Mouse (Mus musculus) heart, adult 11 months (tissue): ENCODE measurements around the gene Ppp1r12b.

ENCODE experiments used
- DNase-seq: peaks from one replicate; pipeline ENCODE4 v3.0.0; 2022

Gene Ppp1r12b

GRCm38 (mm10) chr1:134713421-134713969 is 242.2 kb downstream of the Ppp1r12b start:
- no peak for DNase-seq

DNA sequence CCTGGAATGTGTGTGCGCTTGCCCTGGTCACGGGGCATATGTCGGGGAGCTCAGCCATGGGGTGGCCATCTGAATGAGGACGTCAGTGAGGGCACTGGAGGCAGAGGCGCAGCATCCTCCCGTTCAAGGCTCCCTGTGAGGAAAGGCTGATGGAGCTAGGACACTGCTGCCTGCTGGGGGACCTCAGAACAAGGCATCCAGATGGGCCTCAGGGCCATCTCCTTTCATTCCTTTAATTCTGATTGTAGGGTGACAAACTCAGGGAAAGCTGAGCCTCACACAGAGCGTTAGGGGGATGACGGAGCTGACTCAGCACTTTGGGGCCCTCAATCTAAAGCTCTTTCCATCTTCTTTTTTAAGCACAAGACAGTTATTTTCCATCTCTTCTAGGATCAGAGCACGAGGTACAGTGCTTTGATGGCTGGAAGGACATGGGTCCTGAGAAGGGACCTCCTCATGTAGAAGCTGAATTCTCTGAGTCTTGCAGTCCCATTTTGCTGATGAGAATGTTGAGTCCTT is 242.9 kb downstream of the Ppp1r12b start:
- DNase-seq = no peak

- DNase-seq = no peak
Observed at GRCm38 (mm10) chr1:134711653-134712052, 244.1 kb downstream of the Ppp1r12b start.

DNA sequence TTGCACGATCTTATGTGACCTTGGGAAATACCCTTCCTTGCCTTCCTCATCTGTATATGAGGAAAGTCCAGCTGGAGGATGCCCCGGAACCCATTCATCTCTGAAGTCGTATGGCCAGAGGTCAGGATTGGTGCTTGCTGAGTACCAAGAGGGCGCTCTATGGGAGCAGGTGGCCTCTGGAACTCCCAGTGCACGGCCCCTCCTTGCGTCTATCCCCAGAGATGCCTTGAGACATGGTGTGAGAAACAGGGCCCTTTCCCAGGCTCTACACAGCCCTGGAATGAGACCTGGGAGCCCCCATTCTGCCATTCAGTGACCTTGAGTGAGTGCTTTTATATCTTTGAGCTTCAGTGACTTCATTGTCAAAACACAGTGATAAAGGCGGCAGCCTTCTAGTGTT is 244.7 kb downstream of the Ppp1r12b start:
- no peak for DNase-seq

DNA sequence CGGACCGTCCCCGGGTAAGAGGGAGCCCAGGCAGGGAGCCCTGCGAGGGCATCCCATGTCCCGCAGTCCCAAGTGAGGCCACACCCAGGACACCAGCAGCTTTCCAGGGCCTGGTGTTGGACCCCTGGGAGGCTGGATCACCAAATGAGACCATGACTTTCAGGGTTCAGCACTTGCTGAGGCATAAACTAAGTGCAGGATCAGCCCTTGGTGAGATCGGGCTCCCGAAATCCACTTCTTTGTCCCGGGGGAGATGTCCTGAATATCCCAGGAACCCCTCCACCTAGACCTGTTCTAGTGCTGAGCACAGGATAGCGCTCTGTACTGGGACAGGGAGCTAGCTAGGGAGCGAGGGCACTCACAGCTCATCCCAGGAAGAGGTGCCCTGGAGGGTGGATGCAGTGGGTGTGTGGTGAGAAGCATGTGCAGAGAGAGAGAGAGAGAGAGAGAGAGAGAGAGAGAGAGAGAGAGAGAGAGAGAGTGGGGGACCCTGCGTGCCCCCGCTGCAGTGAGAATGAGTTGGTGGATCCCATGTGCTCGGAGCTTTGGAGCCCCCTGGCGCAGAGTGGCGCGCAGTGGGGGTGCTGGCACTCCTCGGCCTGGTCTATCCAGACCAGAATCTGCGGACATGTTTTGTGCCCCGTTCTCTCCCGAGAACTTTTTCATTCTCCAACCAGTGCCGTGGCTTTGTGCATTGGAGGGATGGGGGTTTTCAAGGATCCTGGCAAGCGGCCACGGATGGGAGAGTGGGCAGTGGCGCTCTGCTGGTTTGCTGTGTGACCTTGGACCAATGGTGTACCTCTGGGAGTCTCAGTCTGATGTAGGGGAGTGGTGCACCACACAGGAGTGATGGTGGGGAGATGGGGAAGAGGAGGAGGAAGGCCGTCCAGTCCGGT is 246.1 kb downstream of the Ppp1r12b start:
- DNase-seq = no peak

DNA sequence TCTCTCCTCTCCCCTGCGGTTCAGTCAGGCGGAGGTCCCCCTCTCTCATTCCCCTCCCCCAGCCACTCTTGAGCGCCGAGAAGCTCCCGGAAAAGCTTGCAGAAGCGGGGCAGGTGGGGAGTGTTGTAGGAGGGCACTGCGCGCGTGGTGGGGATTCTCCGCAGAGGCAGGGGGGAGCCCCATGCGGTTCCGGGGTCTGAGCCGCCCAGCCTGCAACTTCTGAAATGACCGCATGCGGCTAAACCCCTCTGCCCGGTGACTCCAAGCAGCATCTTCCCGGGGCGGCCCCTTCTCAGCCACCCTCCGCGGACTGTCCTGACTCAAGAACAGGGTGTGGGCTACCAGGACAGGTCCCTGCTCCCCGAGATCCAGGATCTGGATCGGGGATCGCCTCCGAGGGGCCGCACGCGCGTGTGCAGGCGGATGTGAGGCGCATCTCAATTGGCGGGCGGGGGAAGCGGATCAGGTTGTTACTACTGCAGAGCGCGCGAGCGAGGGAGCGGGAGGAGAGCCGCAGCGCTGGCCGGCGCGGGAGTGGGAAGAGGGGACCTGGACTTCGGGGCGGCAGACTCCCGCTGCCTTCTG is 246.8 kb downstream of the Ppp1r12b start:
- DNase-seq = no peak

- no peak for DNase-seq
Observed at GRCm38 (mm10) chr1:134708274-134708673, 247.5 kb downstream of the Ppp1r12b start.

- no peak for DNase-seq
Observed at GRCm38 (mm10) chr1:134707516-134707915, 248.2 kb downstream of the Ppp1r12b start.

DNA sequence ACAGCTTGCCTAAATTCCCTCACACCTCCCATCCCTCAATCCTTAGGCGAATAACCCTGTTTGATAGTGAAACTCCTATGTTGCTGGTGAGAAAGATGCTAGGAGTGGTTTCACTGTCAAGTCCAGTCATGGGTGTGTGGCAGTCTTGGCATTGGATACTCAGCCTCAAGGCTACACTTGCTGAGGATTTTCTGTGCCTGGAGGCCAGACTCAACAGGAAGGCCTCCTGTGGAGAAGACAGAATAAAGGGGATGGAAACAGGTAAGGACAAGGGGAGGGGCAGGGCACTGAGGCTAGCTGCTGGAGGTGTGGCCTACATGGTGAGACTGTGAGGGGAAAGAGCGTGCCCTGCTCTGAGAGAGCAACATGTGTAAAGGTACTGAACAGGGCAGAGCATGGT is 249.2 kb downstream of the Ppp1r12b start:
- DNase-seq = no peak
